Mouse (Mus musculus) heart, postnatal 10 days (tissue): ENCODE measurements at regions not wholly inside any gene's neighbourhood (a gene's known extent, or its start where the extent isn't known, plus 50 kb on each side); places are given as distances from the start of the nearest gene placed in this dataset.

Experiments used
- DNase-seq, 2 experiments: peaks; one replicate each; pipeline ENCODE4 v3.0.0; 2021
- intact Hi-C: fragments of 180-260 bp; cut with DNase I; formaldehyde crosslinking; loops from one replicate; pipeline ENCODE4 v1.15.1; 2025

DNA sequence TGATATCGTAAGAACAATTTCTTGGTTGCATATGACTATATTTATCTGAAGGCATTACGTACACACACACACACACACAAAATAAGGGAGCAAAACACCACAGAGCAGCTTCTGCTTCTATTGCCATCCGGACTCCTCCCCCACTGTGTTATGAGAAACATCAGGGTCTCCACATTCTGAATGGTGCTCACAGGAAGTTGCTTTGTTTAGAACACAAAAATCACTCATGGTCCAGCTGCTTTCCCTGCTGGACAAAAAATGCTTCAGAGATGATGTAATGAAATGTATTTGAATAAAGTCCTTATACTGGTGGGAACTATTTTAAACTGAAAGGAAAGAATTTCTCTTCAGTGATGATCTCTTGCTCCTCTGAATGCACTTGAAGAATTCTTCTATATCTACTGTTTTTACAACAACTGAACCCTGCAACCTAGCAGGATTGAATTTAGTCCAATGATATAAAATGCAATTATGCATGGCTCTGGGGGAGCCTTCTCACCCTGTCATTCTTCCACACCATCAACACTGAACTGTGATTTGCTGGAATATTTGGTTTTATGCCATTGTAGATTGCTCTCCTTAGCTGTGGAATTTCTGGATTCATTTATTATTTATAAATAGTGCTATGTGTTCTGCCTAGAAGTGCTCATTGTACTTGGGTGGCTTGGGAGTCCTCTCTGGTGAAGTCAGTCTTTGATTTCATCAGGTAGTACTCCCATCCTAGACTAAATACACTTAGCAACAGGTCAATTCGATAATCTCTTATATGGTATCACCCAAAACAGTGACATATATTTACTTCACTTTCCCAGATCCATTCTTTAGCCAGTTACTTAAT, 296.7 kb upstream of the Pitrm1 start:
- peak; percentile 45 to 51 for DNase-seq
- intact Hi-C loops: loop anchor here (5.0 to 10.0 kb wide), 3 partner anchors 379 to 1476 kb away; no protein-coding TSS in a partner anchor

GRCm38 (mm10) chr13:6252100-6252499, 295.8 kb upstream of the Pitrm1 start:
- no peak for DNase-seq
- intact Hi-C loops: loop anchor here (5.0 to 10.0 kb wide), 3 partner anchors 380 to 1477 kb away; no protein-coding TSS in a partner anchor

DNA sequence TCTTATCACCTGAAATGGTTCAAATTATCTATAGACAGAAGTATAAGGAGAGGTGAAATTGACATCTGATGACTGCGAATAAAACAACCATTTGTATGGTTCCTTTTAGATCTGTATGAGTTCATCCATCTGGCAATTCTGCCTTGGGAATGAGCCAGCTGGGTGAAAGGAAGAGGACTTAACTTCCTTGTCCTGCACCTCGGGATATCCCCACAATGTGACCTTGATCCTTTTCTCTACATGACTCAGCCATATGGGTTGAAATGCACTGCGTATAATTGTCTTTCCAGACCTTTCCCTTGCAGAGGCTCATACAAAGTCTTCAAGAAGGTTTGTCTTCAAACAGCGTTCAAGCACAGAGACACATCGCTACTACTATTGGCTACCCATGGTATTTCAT, 292.6 kb upstream of the Pitrm1 start:
- DNase-seq: peak; percentile 12 to 18
- intact Hi-C loops: loop anchor here (10.0 kb wide), 2 partner anchors 651 to 1481 kb away; no protein-coding TSS in a partner anchor

GRCm38 (mm10) chr13:6255728-6256496, 292.0 kb upstream of the Pitrm1 start:
- intact Hi-C loops: loop anchor here (10.0 kb wide), 2 partner anchors 651 to 1481 kb away; no protein-coding TSS in a partner anchor
- DNase-seq: no peak

- intact Hi-C loops: loop anchor here (10.0 kb wide), 2 partner anchors 654 to 1484 kb away; no protein-coding TSS in a partner anchor
- no peak for DNase-seq
These were observed 289.5 kb upstream of the Pitrm1 start for GRCm38 (mm10) chr13:6258456-6258855.

- DNase-seq: no peak
- intact Hi-C loops: no loop called here
These were observed 287.6 kb upstream of the Pitrm1 start for GRCm38 (mm10) chr13:6260321-6260865.

- no peak for DNase-seq
- intact Hi-C loops: no loop called here
These were observed 286.5 kb upstream of the Pitrm1 start for GRCm38 (mm10) chr13:6261458-6261857.

- intact Hi-C loops: no loop called here
- no peak for DNase-seq
These were observed 277.4 kb upstream of the Pitrm1 start for GRCm38 (mm10) chr13:6270546-6270945.

GRCm38 (mm10) chr13:6272932-6273331, 275.0 kb upstream of the Pitrm1 start:
- DNase-seq: no peak
- intact Hi-C loops: no loop called here

- intact Hi-C loops: no loop called here
- no peak for DNase-seq
These were observed 267.9 kb upstream of the Pitrm1 start for GRCm38 (mm10) chr13:6280073-6280472.

DNA sequence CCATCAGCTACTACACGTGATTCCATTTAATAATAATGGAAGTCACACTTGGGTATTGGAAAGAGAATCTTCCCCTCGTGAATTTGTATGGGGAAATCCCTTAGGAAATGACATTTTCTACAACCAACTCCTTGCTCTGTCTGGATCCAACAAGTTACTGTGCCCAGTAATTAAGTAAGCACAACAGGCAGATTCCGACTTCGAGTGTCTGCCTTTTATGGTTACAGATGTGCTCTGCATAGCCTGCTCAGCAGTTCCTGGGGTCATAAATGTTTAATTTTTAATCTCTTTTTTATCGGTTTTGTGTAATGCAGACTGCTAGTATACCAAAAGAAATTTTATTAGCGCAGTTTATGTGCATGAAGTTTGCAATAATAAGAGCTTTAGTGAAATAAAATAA, 259.8 kb upstream of the Pitrm1 start:
- no peak for DNase-seq
- intact Hi-C loops: no loop called here

- DNase-seq: no peak
- intact Hi-C loops: no loop called here
These were observed 255.9 kb upstream of the Pitrm1 start for GRCm38 (mm10) chr13:6292098-6292497.

DNA sequence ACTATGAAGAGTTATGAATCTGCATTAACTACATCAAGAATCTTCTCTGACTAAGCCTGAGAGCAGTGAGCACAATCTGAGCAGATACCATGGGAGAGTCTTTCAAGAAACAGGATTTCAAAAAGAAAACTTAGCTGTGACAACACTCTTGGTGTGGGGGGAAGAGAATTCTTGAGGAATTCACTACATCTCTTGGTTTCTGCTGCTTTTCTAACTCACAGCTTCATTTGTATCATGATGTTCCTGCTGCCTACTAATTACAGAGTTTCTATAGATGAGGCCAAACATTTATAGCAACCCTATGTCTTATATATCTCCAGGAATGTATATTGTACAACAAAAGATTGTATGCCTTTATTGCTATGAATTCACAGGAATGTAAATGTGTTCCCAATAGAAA, 242.2 kb upstream of the Pitrm1 start:
- intact Hi-C loops: no loop called here
- DNase-seq: no peak

GRCm38 (mm10) chr13:6306616-6306988, 241.3 kb upstream of the Pitrm1 start:
- DNase-seq: no peak
- intact Hi-C loops: no loop called here

GRCm38 (mm10) chr13:6306989-6307917, 240.7 kb upstream of the Pitrm1 start:
- intact Hi-C loops: no loop called here
- DNase-seq: no peak

DNA sequence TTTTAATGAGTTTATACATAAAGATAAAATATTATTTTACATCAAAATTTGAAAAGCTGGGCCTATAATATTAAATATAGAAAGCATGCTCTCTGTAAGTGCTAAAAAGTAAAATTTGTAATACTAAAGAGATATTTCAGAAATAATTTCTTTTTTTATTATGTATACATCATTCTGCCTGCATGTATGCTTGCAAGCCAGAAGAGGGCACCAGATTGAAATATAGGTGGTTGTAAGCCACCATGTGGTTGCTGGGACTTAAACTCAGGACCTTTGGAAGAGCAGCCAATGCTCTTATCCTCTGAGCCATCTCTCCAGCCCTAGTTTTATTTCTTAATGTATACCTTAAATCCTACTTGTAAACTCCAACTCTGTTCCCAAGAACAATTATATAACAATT, 231.7 kb upstream of the Pitrm1 start:
- intact Hi-C loops: no loop called here
- DNase-seq: no peak

DNA sequence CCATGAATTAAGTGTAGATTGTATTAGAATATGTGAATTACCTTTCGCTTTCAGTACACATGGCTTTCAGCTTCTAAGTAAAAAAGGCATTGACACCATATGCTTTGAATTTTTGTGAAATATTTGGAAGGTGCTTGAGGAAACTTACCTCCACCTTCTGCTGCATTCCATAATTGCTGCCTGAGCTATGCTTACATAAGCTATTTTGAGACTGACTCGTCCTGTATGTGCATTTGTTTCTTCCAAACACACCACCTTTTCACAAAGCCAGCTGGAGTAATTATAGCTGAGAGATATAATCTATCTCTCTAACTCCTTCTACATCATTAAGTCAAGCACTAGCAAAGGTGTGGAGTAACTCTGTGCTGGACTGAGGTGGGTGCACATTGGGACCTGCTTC, 224.0 kb upstream of the Pitrm1 start:
- intact Hi-C loops: no loop called here
- DNase-seq: no peak

DNA sequence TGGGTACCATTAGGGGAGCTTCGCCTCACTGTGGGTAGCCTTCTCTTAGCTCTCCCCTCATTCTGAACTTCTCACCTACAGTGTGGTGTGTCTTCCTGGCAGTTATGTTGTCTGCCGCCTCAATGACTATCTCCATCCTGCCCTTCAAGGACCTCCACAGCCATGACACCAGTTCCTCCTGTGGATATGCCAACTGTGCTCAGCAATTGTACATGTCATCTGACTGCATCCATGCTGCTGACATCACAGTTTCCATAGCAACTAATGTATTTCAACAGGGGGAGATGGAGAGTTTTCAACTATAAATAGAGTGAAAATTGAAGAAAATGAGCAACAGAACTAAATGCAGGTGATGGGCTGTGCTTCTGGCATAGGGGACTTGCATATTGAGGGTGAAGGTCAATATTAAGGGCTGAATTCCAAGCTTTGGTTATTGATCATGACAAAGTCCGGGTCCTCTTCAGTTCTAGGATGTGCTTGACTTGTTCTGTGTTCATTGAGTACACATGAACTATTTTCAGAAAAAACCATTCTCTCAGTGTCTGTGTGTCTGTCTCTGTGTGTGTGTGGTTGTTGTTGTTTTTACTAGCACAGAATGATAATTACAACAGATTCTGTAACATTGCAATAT, 217.5 kb upstream of the Pitrm1 start:
- no peak for DNase-seq
- intact Hi-C loops: no loop called here

- peak; percentile 1 to 3 for DNase-seq
- intact Hi-C loops: no loop called here
These were observed 207.8 kb upstream of the Pitrm1 start for GRCm38 (mm10) chr13:6340157-6340556.
